Mouse (Mus musculus): ENCODE data around the gene Clpsl2.

- TF ChIP-seq GATA1 (IDR thresholded peaks at IDR 0.05; ENCODE audit: low read length) (no peak), TAL1 (IDR thresholded peaks at IDR 0.05; ENCODE audit: low read length) (no peak)
Measured at GRCm38 (mm10) chr17:28505591-28505990, 43.6 kb upstream of the Clpsl2 start.

Data from erythroblast, embryonic 14.5 days (primary cell).